Mouse (Mus musculus): ENCODE results near the gene Tmem19.

Gene Tmem19

DNA sequence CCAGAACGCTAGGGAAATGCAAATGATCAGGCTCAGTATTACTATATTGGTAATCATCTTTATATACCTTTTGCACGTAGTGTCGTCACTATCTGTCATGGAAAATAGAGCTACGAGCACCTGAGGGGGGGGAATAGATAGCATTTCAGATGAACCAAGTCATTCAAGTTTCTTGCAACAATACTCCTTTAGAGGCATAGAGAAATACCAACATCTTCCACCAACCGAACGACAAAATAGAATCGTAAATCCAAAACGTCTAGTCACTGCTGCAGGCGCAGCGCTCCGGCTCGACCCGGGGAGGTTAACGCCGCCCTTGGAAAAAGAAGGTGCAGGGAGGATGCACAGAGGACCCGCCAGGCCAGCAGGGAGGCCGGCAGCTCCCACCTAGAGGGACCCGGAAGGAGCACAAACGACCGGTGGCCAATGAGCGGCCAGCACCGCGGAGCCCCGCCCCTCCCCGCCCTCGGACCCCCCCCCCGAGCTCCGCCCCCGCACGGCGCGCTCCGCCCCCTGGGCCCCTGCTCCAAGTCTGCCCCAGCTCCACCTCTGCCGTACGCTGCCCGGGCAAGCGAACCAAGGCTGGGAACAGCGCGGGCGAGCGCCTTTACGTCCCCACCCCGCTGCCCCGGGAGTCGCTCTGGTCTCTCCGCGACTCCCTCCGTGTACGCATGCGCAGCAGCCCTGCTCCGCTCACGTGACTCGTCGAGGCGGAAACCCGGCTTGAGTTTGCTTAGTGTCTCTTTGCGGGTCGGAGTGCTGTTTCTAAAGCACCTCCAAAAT, at the start of gene Tmem19:
Gene Tmem19 (minus strand): TSS at position 662 of the 783 bp plus-strand sequence.
- peak; percentile 97 to 99 for DNase-seq

DNA sequence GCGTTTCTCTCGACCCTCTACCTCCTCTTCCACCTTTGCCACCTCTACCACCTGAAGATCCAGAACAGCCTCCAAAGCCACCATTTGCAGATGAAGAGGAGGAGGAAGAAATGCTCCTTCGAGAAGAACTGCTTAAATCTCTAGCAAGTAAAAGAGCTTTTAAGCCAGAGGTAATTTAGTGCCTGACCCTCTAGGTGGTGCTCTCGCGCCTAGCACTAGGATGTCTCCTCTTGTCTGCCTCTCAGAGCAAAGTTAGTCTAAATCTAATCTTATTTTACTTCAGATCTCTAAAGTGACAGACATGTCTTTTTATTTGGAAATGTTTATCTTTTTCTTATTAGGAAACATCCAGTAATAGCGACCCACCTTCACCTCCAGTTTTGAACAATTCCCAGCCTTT, 44.1 kb upstream of the Tmem19 start:
- peak; percentile 34 to 64 for DNase-seq

DNA sequence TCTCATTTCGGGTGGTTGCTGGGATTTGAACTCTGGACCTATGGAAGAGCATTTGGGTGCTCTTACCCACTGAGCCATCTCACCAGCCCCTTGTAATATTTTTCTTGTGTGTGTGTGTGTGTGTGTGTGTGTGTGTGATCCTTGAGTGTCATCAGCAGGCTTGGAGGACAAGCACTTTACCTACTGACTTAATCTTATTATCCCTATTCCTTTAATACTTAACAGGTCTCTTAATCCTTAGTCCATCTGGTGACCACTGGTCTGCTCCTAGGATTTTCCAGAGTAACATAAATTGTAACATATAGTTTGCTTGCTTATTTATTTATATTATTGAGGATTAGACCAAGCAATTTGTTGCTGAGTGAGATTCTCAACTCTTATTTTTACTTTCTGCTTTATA, 29.6 kb upstream of the Tmem19 start:
- DNase-seq = no peak

DNA sequence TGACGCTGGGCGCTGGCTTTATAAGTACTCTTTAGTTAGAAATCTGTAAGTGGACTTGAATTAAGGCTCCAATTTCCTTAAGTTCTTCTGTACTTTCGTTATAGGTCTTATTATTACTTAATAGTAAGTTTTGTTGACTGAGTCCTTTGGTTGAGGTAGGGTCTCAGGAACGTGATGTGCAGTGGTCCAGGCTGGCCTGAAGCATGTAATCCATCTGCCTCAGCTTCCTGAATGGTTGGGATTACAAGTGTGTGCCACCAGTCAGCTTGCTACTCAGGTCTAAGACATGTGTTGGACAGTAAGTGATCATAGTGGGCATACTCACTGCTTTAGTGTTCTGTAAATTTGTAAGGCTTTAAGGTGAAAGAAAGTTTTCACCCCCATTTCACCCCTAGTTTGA, 28.8 kb upstream of the Tmem19 start:
- DNase-seq = no peak

DNA sequence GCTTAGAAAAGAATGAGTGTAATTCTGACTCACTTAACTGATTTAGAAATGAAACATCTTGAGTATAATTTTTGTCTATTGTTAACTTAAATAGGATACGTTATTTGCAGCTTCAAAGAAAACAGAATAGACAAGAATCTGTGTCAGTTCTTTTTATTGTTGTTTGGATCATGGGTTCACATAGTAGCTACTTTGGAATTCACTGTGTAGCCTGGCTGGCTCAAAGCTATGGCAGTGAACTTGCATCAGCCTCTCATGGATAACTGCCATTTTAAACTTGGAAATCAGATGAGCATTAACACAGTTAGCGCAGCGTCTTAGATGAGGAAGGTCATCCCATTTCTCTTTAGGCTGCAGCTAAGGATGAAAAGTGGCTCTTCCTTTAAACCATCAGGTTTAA, 25.6 kb upstream of the Tmem19 start:
- DNase-seq = no peak

DNA sequence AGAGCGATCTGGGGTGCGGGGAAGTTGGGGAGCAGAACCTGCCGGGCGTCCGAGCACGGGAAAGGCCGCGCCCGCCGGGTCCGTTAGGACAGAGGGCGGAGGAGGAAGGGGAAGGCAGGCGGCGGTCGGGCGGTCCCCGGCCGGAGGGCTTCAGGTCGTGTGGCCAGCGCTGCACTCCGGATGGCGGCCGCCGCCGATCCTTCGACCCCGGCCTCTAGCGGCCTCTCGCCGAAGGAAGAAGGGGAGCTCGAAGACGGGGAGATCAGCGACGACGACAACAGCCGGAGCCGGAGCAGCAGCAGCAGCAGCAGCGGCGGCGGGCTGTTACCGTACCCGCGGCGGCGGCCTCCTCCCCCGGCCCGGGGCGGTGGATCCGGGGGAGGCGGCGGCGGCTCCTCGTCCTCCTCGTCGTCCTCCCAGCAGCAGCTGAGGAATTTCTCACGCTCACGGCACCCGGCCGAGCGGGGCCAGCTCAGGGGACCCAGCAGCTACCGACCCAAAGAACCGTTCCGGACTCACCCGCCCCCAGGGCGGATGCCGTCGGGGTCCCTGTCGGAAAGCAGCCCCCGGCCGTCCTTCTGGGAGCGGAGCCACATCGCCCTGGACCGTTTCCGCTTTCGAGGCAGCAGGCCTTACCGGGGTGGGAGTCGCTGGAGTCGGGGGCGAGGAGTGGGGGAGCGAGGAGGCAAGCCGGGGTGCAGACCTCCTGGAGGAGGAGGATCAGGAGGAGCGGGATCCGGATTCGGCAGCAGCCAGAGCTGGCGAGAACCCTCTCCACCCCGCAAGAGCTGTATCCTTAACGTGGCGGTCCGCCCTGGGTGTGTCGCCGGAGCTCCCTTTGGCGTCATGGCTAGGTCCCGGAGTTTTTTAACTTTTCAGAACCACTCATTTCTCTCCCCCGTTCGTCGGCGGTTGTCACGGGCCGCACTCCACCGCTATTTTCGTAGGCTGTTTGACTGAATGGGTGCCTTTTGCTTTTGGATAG, 23.0 kb upstream of the Tmem19 start:
- DNase-seq = peak; percentile 75

DNA sequence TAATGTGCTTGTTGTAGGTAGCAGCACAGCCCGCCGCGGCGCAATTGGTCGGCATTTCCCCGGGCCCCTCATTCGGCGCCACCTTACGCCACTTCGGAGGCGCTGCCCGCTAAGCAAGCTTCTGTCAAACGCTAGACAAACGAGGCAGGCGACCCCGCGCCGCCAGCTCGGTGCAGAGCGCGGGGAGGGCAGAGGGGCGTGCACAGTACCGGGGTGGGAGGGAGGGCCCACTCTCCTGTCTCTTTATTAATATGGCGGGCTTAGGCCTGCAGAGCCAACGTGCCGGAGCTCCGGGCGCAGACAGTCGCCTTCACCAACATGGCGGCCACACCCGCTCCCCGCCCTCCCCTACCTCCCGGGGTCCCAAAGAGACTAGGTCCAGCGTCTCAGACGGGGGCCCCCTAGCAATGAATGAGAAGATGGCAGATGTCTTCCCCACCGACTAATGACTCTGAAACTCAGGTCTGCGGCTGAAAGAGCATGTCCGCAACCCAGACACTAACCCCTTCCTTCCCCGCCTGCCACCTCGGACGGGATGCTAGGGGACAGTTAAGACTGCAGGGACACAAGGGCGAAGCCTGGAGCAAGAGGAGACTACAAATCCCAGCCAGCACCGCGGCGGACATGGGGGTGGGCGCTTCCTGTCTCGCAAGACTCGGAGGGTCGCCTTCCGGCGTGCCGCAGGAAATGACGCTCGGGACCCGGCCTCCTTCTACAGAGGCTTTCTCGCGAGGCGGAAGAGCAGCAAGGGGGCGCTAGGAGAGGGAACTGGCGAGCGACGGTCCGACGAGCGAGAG, 22.1 kb upstream of the Tmem19 start, which contains the start of the genes Thap2 and Zfc3h1:
Gene Thap2 (minus strand): TSS at position 223 of the 797 bp plus-strand sequence.
Gene Zfc3h1 (plus strand): TSS at position 739 of the 797 bp plus-strand sequence.
- DNase-seq = peak; percentile 98 to 99

DNA sequence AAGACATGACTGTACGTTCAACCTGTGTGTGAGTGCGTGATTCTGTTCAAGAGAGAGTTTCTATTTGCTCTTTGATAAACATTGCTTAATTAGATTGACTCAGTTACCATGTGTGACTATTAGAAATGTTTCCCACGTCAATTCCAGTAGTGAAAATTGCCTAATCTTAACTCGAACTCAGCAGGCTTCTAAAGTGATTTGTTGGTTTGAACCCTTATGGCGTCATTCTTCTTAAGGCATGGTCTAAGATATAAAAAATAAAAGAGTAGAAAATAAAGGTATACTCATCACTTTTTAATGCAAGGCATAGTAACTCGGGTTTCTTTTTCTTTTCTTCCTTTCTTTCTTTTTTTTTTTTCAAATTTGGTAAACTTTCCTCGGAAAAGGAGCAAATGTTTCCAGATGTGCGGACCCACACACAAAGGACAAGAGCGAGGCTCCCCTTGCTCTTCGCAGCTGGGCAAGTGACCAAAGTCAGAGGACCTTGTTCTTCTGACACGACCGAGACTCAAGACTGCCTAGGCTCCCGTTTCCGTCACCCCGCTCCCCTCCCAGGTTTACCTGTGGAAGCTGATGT, 21.4 kb upstream of the Tmem19 start:
- DNase-seq = no peak

DNA sequence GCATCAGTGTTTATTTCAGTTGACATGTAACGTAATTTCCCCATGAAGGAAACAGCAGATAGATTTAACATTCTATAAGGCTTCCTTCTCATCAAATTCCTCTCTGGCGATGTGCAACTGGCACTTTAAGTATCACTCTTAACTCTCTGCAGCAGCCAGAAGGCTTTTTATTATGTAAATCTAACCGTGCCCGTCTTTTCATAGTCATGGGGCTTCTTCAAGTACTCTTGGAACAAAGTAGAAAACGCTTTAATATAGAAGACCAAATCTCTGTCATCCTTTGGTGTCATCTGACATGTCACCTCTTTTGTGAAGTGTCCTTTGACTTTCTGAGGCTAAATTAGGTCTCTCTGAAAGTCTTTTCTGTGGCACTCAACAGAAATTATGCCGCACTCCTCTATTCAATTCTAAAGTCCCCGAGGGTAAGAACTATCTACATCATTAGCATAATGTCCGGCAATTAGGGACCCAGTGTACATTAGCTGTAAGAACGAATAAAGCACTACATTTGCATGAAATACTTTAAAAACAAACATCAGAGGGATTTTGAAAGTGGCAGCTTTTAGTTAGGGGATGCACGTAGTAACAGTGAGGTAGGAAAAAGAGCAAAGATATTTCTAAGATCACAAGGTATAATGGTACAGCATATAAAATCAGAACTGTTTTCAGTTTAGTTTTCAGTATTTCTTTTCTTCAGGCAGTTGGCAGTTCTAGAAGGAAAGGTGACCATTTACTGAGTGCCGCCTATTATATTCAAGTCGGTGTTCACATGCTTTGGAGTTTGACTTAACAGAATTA, 20.7 kb upstream of the Tmem19 start:
- DNase-seq = no peak

DNA sequence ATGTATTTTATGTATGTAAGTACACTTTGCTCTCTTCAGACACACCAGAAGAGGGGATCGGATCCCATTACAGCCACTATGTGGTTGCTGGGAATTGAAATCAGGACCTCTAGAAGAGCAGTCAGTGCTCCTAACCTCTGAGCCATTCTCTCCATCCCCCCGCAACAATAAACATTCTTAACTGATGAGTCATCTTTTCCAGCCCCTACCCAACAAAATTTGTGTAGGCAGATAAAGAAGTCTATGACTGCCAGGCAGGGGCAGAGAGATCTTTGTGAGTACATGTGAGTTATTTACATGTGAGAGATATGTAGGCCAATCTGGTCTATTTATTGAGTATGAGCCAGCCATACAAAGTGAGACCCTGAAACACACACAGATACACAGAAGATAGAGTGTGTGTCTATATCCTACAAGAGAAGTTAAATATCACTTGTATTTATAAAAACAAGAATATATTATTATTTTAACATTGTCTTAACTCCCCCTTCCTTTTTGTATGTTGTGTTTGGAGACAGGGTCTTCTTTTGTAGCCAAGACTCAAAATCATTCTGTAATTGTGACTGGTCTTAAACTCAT, 19.3 kb upstream of the Tmem19 start:
- no peak for DNase-seq

DNA sequence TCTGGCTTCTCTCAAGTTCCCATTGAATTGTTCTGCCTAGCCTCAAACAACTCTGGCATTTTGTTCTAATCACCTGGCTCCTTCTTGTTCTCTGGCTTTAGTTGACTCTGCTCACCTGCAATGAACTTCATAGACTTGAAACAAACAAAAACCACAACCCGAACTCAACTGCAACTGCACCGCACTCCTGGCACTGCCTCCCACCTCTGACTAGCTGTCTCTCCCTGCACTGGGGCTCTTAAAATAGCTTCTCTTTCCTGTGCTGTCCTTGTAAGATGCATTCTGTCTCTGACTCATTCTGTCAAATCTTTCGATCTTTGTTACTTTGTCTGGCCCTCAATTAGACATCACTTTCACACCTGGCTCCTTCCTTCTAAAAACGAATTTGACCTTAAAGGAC, 850 bp upstream of the Tmem19 start:
- no peak for DNase-seq

DNA sequence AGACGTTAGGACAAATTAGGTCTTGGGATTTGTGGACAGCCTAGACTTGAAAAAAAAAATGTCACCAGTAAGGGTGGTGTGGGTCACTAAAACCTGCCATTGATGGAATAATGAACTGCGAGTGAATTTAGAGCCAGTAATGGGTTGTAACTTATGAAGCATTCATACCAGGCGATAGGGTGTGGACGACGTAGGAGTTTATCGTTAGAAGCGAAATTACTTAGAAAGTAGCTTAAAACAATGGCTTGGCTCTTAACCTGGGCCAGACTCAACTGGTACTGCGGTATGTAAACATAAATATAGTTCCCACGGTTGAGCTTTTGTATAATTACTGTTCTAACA, 293 bp upstream of the Tmem19 start:
- DNase-seq = no peak

DNA sequence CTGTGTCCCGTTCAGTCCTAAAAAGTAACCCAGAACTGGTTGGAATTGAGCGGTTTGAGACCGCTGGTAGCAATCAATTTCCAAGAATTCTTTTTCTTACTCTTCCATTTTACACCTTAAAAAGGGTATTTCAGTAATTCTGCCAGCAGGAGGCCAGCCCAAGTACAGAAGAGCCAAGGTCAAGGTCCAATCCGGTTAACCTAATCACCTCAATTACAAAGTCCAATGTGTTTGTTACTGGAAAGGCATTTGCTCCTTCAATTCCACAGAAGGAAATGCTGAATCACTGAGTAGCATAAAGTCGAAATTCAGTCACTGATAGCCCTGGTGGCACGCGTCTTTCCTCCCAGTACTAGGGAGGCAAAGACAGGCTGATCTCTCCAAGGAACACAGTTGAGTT, 3.2 kb downstream of the Tmem19 start:
- DNase-seq = no peak

DNA sequence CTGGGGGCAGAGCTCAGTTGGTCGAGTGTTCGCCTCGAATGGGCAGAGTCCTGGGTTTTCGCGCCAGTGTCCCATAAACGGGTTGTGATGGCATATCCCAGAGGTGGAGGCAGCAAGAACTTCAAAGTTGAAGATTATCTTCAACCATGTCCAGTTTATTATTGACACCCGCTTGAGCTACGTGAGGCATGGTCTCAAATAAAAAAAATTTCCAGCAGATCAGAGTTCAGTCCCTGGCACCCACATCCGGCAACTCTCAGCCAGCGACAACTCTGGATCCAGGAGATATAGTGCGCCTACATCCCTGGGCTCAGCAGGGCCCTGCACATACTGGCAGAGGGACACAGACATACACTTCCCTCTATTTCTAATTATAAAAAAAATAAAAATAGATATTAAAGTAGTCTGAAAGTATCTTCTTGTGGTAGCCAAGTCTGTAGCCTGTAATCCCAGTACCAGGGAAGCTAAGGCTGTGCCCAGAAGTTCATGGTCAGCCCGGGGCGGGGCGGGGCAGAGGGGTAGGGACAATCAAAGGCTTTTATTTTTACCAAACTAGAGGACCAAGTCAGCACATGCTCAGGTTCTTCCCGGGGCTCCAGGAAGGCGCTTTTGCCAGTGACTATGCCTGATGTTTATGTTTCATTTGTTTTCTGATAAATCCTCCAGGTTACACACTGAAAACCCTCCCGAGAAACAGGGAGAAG, 3.9 kb downstream of the Tmem19 start:
- DNase-seq = no peak

DNA sequence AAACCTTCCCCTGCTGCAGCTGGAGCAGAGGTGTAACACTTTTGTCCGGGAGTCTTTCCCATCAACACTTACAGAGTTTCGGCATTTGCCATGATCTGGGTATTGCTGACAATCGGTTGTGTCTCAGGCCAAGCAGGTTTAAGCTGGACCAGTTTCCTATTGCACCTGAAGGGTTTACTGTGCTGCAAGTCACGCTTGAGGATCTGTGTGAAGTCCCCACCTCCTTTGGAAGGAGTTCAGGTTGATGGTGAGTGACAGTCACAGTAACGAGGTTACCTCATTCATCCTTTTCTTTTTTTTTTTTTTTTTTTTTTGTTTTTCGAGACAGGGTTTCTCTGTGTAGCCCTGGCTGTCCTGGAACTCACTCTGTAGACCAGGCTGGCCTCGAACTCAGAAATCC, 6.2 kb downstream of the Tmem19 start:
- DNase-seq = no peak

DNA sequence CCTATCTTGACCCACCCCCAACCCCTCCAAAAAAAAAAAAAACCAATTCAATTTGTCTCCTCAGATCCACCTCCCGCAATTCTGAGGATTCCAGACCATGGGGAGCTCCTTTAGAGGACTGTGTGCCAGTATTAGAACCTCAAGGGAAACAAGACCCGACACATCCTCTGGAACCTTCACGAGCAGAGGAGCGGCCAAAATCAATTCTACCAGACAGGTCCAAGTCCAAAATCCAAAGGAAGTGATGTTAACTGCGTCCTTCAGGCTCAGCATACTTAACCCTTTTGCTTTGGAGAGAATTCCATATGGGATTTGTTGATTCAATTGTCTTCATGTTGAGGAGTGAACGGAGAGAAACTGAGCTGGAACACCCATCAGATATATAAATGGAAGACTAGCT, 7.3 kb downstream of the Tmem19 start:
- no peak for DNase-seq

DNA sequence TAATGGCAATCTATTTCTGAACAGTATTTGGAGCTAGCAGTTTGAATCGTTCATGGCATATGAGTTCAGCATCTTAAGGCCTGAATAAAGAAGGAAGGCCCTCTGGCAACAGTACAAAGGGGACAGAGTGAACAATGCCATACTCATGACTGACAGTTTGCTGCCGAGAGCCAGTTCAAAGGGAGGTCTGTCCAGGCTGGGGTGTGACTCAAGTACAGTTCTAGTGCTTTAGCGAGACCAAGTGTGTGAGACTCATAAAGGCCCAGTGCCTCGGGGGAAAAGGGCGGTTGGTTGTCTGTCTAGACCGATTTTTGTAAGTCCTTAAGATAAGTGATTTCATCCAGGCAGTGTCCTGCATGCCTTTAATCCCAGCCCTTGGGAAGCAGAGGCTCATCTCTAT, 7.7 kb downstream of the Tmem19 start:
- DNase-seq = no peak

DNA sequence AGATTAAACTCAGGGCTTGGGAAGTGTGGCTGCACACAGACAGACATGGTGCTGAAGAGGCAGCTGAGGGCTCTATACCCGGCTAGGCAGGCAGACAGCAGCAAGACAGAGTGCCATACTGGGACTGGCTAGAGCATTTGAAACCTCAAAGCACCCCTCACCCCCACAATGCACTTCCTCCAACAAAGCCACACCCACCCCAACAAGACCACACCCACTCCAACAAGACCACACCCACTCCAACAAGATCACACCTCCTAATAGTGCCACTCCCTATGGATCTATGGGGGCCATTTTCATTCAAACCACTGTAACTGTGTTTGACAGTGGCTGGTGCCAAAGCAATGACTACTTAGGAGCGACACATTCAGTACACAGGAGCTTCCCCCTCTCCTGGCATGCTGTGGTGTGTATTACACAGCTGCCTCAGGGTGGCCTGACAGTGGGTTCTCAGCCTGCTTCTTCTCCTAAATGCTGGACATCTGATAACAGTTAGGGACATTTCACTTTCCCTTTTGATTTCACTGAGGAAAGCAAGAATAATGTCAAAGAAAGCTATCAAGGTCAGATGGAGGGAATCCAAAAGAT, 11.4 kb downstream of the Tmem19 start:
- no peak for DNase-seq

DNA sequence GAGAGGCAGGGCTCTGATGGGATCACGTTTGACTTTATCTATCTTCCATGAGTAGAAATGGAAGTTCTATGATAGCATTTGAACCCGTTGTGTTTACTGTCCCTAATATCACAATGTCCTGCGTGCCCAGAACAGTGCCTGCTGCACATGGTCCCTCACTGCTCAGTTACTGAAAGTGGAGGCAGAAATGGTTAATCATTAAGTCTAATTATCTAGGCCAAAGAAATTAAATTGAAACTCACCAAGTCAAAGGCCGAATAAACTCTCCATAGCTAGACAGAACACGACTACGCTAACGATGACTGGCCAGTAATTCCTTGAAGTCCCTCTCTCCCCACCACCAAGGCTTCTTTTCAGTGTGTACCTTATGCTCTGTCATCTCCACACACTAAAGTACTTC, 12.8 kb downstream of the Tmem19 start:
- no peak for DNase-seq

DNA sequence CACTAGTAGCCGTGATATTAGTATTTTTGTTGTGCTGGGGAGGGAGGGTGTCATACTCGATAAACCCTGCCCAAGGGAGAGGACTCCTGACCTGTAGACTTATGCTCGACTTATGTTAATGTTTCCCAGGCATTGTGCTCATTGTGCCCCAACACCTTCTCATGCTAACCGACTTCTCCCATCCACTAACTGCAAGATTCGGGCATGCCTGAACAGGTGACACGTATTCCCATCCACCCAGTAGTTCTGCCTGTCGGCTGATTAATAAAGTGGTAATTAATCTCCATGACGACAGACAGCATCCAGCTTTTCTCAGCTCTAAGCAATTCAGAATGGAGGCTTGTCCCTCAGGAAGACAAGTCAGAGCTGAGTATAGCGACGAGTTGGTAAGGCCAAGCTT, 13.3 kb downstream of the Tmem19 start:
- DNase-seq = no peak

Data from lung, postnatal 4 days (tissue).